8 mouse cellular contexts compared by ENCODE assay signal in genomic region chr4:130174335-130175031, GRCm38 (mm10). TPM values are rescaled to one million over a fixed set of nuclear protein-coding genes. Genes with fewer than 3 reads are reported as not detected.
A peak's percentile ranks its signal among the peaks of the same experiment; 100 is the strongest.
DNase-seq lines count a peak whose midpoint lies in the region; ATAC-seq and TF ChIP-seq lines count a peak whose summit lies in the region.

No protein-coding gene starts in this region.

- peaks cover 22% of the 10 kb centered on the region for H3K27me3 ChIP-seq in embryonic facial prominence, embryonic 14.5 days (replicated peaks; ENCODE audit: control insufficient read depth, insufficient read depth, low read length)
- H3K27me3 ChIP-seq in heart, embryonic 16.5 days (ENCODE audit: control insufficient read depth, insufficient read depth, low read length), result no peaks in the 10 kb centered on the region
- peaks cover 88% of the 10 kb centered on the region for H3K27me3 ChIP-seq in megakaryocyte, embryonic 14.5 days (replicated peaks)
- H3K27me3 ChIP-seq in stomach, postnatal 0 days (ENCODE audit: control insufficient read depth, insufficient read depth, low read length), result no peaks in the 10 kb centered on the region

- H3K27ac ChIP-seq in left cerebral cortex, adult 2 months, result peak overlapping the region; percentile 5; the same call in 1 of the 2 replicates
- H3K27ac ChIP-seq in embryonic facial prominence, embryonic 14.5 days (replicated peaks; ENCODE audit: low read depth, low read length), result no peak overlapping the region
- peak overlapping the region; percentile 57 for H3K27ac ChIP-seq in heart, embryonic 16.5 days (ENCODE audit: low read length)
- peak overlapping the region; percentile 91 for H3K27ac ChIP-seq in stomach, postnatal 0 days (replicated peaks)

- TF ChIP-seq EP300 in stomach, postnatal 0 days (optimal IDR thresholded peaks at IDR 0.05), result no peak

- no peak for TF ChIP-seq CTCF in left cerebral cortex, adult 2 months (IDR thresholded peaks at IDR 0.05)
- TF ChIP-seq CTCF in stomach, postnatal 0 days (IDR thresholded peaks at IDR 0.05; ENCODE audit: low read depth), result no peak

- peaks cover 28% of the 10 kb centered on the region for H3K4me1 ChIP-seq in embryonic facial prominence, embryonic 14.5 days (ENCODE audit: control insufficient read depth, insufficient read depth, low read length)
- H3K4me1 ChIP-seq in heart, embryonic 16.5 days (ENCODE audit: control insufficient read depth, insufficient read depth, low read length), result peaks cover 67% of the 10 kb centered on the region
- H3K4me1 ChIP-seq in megakaryocyte, embryonic 14.5 days, result peaks cover 10% of the 10 kb centered on the region; the same call in 1 of the 2 replicates
- H3K4me1 ChIP-seq in stomach, postnatal 0 days (replicated peaks; ENCODE audit: control insufficient read depth, insufficient read depth), result peaks cover 17% of the 10 kb centered on the region

- H3K9ac ChIP-seq in embryonic facial prominence, embryonic 14.5 days (ENCODE audit: low read depth, low read length), result peak overlapping the region; percentile 14; the same call in 1 of the 2 replicates
- peak overlapping the region; percentile 72 for H3K9ac ChIP-seq in heart, embryonic 16.5 days (ENCODE audit: low read length)
- peak overlapping the region; percentile 61 for H3K9ac ChIP-seq in stomach, postnatal 0 days (ENCODE audit: low read length)

- 6% methylated on average over 23 of the region's 25 CpGs for WGBS in embryonic facial prominence, embryonic 14.5 days
- 4% methylated on average over 25 of the region's 25 CpGs for WGBS in heart, embryonic 16.5 days
- WGBS in stomach, postnatal 0 days, result 2% methylated on average over 25 of the region's 25 CpGs

- intact Hi-C loops in left cerebral cortex, adult 2 months (cut with DNase I), result no loop called here

- peak; percentile 78 for ATAC-seq in embryonic facial prominence, embryonic 14.5 days (ENCODE audit: low read depth)
- ATAC-seq in heart, embryonic 16.5 days (replicated peaks; ENCODE audit: extremely low read depth, insufficient read depth, low FRiP score), result peak; percentile 59
- ATAC-seq in stomach, postnatal 0 days (ENCODE audit: low FRiP score, low TSS enrichment), result peak; percentile 87

- DNase-seq in left cerebral cortex, adult 2 months (ENCODE audit: extremely low spot score in 1 of 2, low spot score in 2 of 2), result no peak
- DNase-seq in left cerebral cortex, adult 9 months (ENCODE audit: low spot score in 2 of 2), result no peak
- no peak for DNase-seq in embryonic facial prominence, embryonic 14.5 days (ENCODE audit: low spot score)
- peak; percentile 91 for DNase-seq in kidney, postnatal 14 days
- peak; percentile 92 for DNase-seq in stomach, postnatal 0 days (ENCODE audit: low spot score)
- no peak for DNase-seq in cerebellum, adult 9-10 months

- no peaks in the 10 kb centered on the region for H3K9me3 ChIP-seq in embryonic facial prominence, embryonic 14.5 days (ENCODE audit: control insufficient read depth, low read length)
- H3K9me3 ChIP-seq in heart, embryonic 16.5 days (replicated peaks; ENCODE audit: control insufficient read depth, low read length), result no peaks in the 10 kb centered on the region
- no peaks in the 10 kb centered on the region for H3K9me3 ChIP-seq in megakaryocyte, embryonic 14.5 days
- no peaks in the 10 kb centered on the region for H3K9me3 ChIP-seq in stomach, postnatal 0 days (ENCODE audit: control insufficient read depth, low read length)

- no peaks in the 10 kb centered on the region for H3K36me3 ChIP-seq in embryonic facial prominence, embryonic 14.5 days (ENCODE audit: control insufficient read depth, insufficient read depth, low read length)
- no peaks in the 10 kb centered on the region for H3K36me3 ChIP-seq in heart, embryonic 16.5 days (ENCODE audit: control insufficient read depth, insufficient read depth)
- no peaks in the 10 kb centered on the region for H3K36me3 ChIP-seq in megakaryocyte, embryonic 14.5 days (replicated peaks; ENCODE audit: low read length)
- H3K36me3 ChIP-seq in stomach, postnatal 0 days (ENCODE audit: control insufficient read depth, insufficient read depth, low read length), result no peaks in the 10 kb centered on the region; the same call in 1 of the 2 replicates

- H3K4me2 ChIP-seq in embryonic facial prominence, embryonic 14.5 days (ENCODE audit: low read depth, low read length), result peak overlapping the region; percentile 56
- H3K4me2 ChIP-seq in heart, embryonic 16.5 days (ENCODE audit: low read depth, low read length), result peak overlapping the region; percentile 66
- H3K4me2 ChIP-seq in stomach, postnatal 0 days (replicated peaks; ENCODE audit: low read depth), result peak overlapping the region; percentile 75

- H3K4me3 ChIP-seq in left cerebral cortex, adult 2 months, result peak overlapping the region; percentile 17
- peak overlapping the region; percentile 29 for H3K4me3 ChIP-seq in embryonic facial prominence, embryonic 14.5 days (ENCODE audit: low read depth, low read length)
- H3K4me3 ChIP-seq in heart, embryonic 16.5 days (ENCODE audit: low read length), result peak overlapping the region; percentile 50
- peak overlapping the region; percentile 71 for H3K4me3 ChIP-seq in megakaryocyte, embryonic 14.5 days (replicated peaks)
- peak overlapping the region; percentile 44 for H3K4me3 ChIP-seq in stomach, postnatal 0 days (ENCODE audit: low read depth, low read length)

RNA-seq across cellular contexts. Expression of gene Tinagl1, which starts 0.4 kb away (rescaled TPM):
- 10 to 100 TPM; 13.3 to 17.0 TPM for total RNA-seq in left cerebral cortex, adult 2 months (2021)
- polyA plus RNA-seq in embryonic facial prominence, embryonic 14.5 days (2014; fragmentation: Nextera tagmentation; extraction: Ambion mirVana), result 21.8 and 23.9 TPM in 2 replicates
- 61.2 and 70.6 TPM in 2 replicates for polyA plus RNA-seq in heart, embryonic 16.5 days (2015; fragmentation: Nextera tagmentation; extraction: Ambion mirVana)
- 1.2 TPM in 1 of 2 replicates, not detected in the other for polyA plus RNA-seq in megakaryocyte, embryonic 14.5 days (2012; ENCODE audit: insufficient read depth, low replicate concordance)
- 123 and 131 TPM in 2 replicates for polyA plus RNA-seq in stomach, postnatal 0 days (2015; fragmentation: Nextera tagmentation; extraction: Ambion mirVana)

RNA-seq across cellular contexts. Expression of gene Hcrtr1, which starts 35.3 kb away (rescaled TPM):
- 1 to 10 TPM; 1.7 to 2.1 TPM for total RNA-seq in left cerebral cortex, adult 2 months (2021)
- 0.19 and 0.30 TPM in 2 replicates for polyA plus RNA-seq in embryonic facial prominence, embryonic 14.5 days (2014; fragmentation: Nextera tagmentation; extraction: Ambion mirVana)
- polyA plus RNA-seq in heart, embryonic 16.5 days (2015; fragmentation: Nextera tagmentation; extraction: Ambion mirVana), result 0.19 TPM in 1 of 2 replicates, not detected in the other
- not detected in 2 replicates for polyA plus RNA-seq in megakaryocyte, embryonic 14.5 days (2012; ENCODE audit: insufficient read depth, low replicate concordance)
- 0.39 and 0.73 TPM in 2 replicates for polyA plus RNA-seq in stomach, postnatal 0 days (2015; fragmentation: Nextera tagmentation; extraction: Ambion mirVana)

RNA-seq across cellular contexts. Expression of gene Gm853, which starts 47.7 kb away (rescaled TPM):
- total RNA-seq in left cerebral cortex, adult 2 months (2021), result not detected
- not detected in 2 replicates for polyA plus RNA-seq in embryonic facial prominence, embryonic 14.5 days (2014; fragmentation: Nextera tagmentation; extraction: Ambion mirVana)
- not detected in 2 replicates for polyA plus RNA-seq in heart, embryonic 16.5 days (2015; fragmentation: Nextera tagmentation; extraction: Ambion mirVana)
- polyA plus RNA-seq in megakaryocyte, embryonic 14.5 days (2012; ENCODE audit: insufficient read depth, low replicate concordance), result 0.11 TPM in 1 of 2 replicates, not detected in the other
- not detected in 2 replicates for polyA plus RNA-seq in stomach, postnatal 0 days (2015; fragmentation: Nextera tagmentation; extraction: Ambion mirVana)

Comparison
In these comparisons a context has a peak if more than half of its experiments do, and no peak if none do; other contexts are left out.
1. DNase-seq: peak in kidney, postnatal 14 days (single experiment) and stomach, postnatal 0 days (single experiment); none in left cerebral cortex, adult 2 months (0 of 2), left cerebral cortex, adult 9 months (0 of 2), embryonic facial prominence, embryonic 14.5 days (single experiment) and cerebellum, adult 9-10 months (single experiment).
2. H3K4me3 ChIP-seq: peak in every context shown above with its lines; median percentile 71 in megakaryocyte, embryonic 14.5 days; 50 in heart, embryonic 16.5 days; 44 in stomach, postnatal 0 days; 29 in embryonic facial prominence, embryonic 14.5 days; 17 in left cerebral cortex, adult 2 months.
3. H3K9ac ChIP-seq: peak in every context shown above with its lines; median percentile 72 in heart, embryonic 16.5 days; 61 in stomach, postnatal 0 days; 14 in embryonic facial prominence, embryonic 14.5 days.
4. RNA of gene Tinagl1, which starts 0.4 kb away (polyA plus RNA-seq): 123 to 131 TPM in stomach, postnatal 0 days, 61.2 to 70.6 TPM in heart, embryonic 16.5 days and 21.8 to 23.9 TPM in embryonic facial prominence, embryonic 14.5 days; 1.2 TPM in megakaryocyte, embryonic 14.5 days; every median in the first group is over 10 times any median in the second.
5. Peak in every context shown above with its lines, with median percentiles within 50 percentile points of each other: ATAC-seq and H3K4me2 ChIP-seq.